Mouse (Mus musculus) neural tube, embryonic 11.5 days (tissue): ENCODE measurements at regions not wholly inside any gene's neighbourhood (a gene's known extent, or its start where the extent isn't known, plus 50 kb on each side); places are given as distances from the start of the nearest gene placed in this dataset.

ENCODE experiments used
- ATAC-seq: fragments of 200-750 bp; cut with Nextera tagmentation; 2 replicates; pipeline ENCODE4 v1.8.0; 2017; ENCODE audit warnings: moderate number of reproducible peaks, mild to moderate bottlenecking, moderate TSS enrichment, moderate library complexity; ENCODE audit not compliant: insufficient read depth, low FRiP score, low TSS enrichment
- DNase-seq: peaks from one replicate; pipeline ENCODE4 v3.0.0-alpha.2; 2015; ENCODE audit warnings: low spot score
- H3K27ac ChIP-seq: fragments of 300-500 bp; sonication (generic); 2 replicates; pipeline ENCODE4 v1.5.1; 2014; ENCODE audit warnings: low read depth, mild to moderate bottlenecking, low read length
- H3K27me3 ChIP-seq: fragments of 300-500 bp; sonication (generic); 2 replicates; pipeline ENCODE4 v1.6.1; 2014; ENCODE audit warnings: mild to moderate bottlenecking, low read length, mixed read lengths; ENCODE audit not compliant: control insufficient read depth, insufficient read depth
- H3K36me3 ChIP-seq: fragments of 300-500 bp; sonication (generic); 2 replicates; pipeline ENCODE4 v1.6.1; 2014; ENCODE audit warnings: mild to moderate bottlenecking, low read length, moderate library complexity, mixed read lengths; ENCODE audit not compliant: control insufficient read depth, insufficient read depth
- H3K4me1 ChIP-seq: fragments of 300-500 bp; sonication (generic); 2 replicates; pipeline ENCODE4 v1.6.1; 2014; ENCODE audit warnings: low read length, mixed read lengths; ENCODE audit not compliant: control insufficient read depth, insufficient read depth
- H3K4me2 ChIP-seq: fragments of 300-500 bp; sonication (generic); 2 replicates; pipeline ENCODE4 v1.6.1; 2014; ENCODE audit warnings: low read depth, mild to moderate bottlenecking, moderate library complexity
- H3K4me3 ChIP-seq: fragments of 300-500 bp; sonication (generic); 2 replicates; pipeline ENCODE4 v1.5.1; 2014; ENCODE audit warnings: low read depth, low read length
- H3K9ac ChIP-seq: fragments of 300-500 bp; sonication (generic); 2 replicates; pipeline ENCODE4 v1.6.1; 2014; ENCODE audit warnings: mild to moderate bottlenecking, low read length
- H3K9me3 ChIP-seq: fragments of 300-500 bp; sonication (generic); 2 replicates; pipeline ENCODE4 v1.6.1; 2016; ENCODE audit warnings: low read length; ENCODE audit not compliant: control insufficient read depth
- WGBS: fragments of 180-500 bp; shearing (Covaris S2); extraction: QIAGEN DNeasy Blood & Tissue Kit; methylation state at CpG from one replicate; pipeline ENCODE4 v1.1.7; 2014; 5-methylcytosine and 5-hydroxymethylcytosine counted together

DNA sequence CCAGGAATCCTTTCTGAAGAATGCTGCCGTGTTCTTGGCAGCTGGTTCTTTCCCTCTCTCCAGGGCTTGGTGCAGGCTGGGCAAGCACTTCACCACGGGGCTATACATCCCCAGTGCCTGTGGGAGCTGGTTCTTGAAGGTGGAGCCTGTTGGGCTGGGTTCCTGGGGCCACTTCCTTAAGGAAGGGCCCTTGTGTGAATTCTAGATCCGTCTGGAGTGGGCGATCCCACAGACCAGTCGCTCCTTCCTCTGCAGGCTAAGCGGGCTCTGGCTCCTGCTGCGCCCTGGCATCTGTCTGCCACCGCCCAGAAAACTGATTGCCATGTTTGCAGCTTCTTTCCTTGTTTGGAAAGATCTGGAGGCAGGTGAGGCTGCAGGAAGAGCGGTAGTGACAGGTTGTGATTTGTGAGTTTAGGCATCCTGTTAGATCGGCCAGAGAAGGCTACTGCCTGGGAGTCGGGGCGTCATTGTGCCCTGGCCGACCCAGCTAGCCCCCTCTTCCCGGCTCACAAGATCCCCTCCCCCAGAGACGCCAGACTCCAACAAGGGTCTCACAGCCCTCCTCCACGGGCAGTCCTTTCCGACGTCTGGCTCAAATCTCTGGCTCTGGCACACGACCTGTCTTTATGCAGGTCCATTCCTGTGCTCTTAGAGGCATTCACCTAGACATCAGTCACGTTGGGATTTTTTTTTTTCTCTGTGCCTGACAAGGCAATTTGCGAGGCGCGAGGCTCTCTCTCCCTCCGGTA lies 135.6 kb downstream of the Nectin1 start:
- Histone ChIP-seq H3K9ac (peak overlapping the region; percentile 6; the same call in 1 of the 2 replicates), H3K27ac (no peak overlapping the region)

DNA sequence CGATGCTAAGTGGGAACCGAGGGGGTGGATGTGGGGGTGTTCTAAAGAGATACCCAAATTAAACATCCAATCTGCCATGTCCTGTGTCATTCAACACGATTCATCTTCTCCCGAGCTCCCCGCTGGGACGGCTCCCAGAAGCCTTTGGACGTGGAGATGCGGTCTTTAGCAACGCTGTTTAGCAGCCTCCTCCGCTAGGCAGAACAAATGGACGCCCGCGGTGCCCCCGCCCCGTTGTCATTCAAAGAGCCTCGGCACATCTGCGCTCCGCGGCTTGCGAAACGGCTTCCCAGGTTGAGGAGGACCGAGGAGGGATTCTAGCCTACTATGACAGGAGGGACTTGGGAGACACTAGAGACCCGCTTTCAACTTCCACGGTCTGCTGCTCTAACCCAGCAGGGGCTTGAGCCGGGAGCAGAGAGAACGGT lies 136.2 kb downstream of the Nectin1 start:
- Histone ChIP-seq H3K9ac (peak overlapping the region; percentile 23; the same call in 1 of the 2 replicates), H3K4me2 (peak overlapping the region; percentile 50), H3K9me3 (no peaks in the 10 kb centered on the region), H3K4me1 (peaks cover 7% of the 10 kb centered on the region; the same call in 1 of the 2 replicates), H3K36me3 (no peaks in the 10 kb centered on the region), H3K27ac (no peak overlapping the region), H3K27me3 (peaks cover 15% of the 10 kb centered on the region; the same call in 1 of the 2 replicates), H3K4me3 (peak overlapping the region; percentile 16)
- peak; percentile 81 for ATAC-seq
- peak; percentile 82 for DNase-seq
- under 1% methylated on average over 26 of the region's 26 CpGs for WGBS

More for the DNA sequence above, 135.6 kb downstream of the Nectin1 start:
- H3K36me3 ChIP-seq: no peaks in the 10 kb centered on the region
- H3K27me3 ChIP-seq: peaks cover 15% of the 10 kb centered on the region; the same call in 1 of the 2 replicates
- peak overlapping the region; percentile 50 for H3K4me2 ChIP-seq
- no peaks in the 10 kb centered on the region for H3K9me3 ChIP-seq
- WGBS: 3% methylated on average over 24 of the region's 24 CpGs
- ATAC-seq: peak; percentile 9; the same call in 1 of the 2 replicates
- no peak for DNase-seq
- peaks cover 7% of the 10 kb centered on the region; the same call in 1 of the 2 replicates for H3K4me1 ChIP-seq
- H3K4me3 ChIP-seq: peak overlapping the region; percentile 16

DNA sequence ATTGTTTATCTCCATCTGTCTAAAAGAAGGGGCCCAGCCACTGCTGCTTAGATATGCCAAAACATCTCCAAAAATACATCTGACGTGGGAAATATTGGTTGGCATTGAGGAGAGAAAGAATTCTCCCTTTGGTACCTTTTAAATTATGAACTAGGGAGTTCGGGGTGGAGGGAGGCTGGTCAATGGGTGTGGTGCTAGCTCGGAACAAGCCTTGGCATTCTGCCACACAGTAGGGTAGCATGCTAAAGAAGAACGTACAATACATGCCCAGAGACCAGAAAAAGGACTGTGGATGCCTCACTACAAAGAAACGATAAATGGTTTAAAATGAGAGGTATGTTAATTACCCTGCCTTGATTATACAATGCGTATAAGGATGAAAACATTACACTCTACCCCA lies 149.3 kb downstream of the Nectin1 start:
- 75% methylated on average over 6 of the region's 6 CpGs for WGBS
- DNase-seq: no peak
- no peaks in the 10 kb centered on the region for H3K27me3 ChIP-seq
- H3K4me3 ChIP-seq: no peak overlapping the region
- H3K4me1 ChIP-seq: no peaks in the 10 kb centered on the region
- no peak for ATAC-seq
- H3K36me3 ChIP-seq: no peaks in the 10 kb centered on the region
- H3K4me2 ChIP-seq: no peak overlapping the region
- H3K27ac ChIP-seq: no peak overlapping the region
- H3K9me3 ChIP-seq: no peaks in the 10 kb centered on the region
- no peak overlapping the region for H3K9ac ChIP-seq

DNA sequence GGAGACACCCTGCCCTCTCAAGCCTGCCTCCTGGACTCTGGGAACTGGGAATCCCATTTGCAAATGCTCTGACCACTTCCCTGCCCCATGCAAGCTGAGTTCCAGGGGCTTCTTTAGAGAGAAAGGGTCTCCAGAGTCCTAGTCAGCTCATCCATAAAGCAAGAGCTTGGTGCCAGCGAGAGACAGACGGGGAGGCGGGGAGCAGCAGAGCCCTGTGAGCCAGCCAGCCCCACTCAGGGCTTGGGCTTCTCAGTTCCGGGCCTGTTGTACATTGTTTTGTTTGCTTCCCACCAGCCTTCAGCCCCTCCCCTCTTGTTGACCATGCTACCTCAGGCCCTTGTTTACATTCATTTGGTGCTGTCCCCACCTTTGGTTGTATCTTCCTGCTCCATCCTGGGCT lies 143.9 kb upstream of the Thy1 start:
- Histone ChIP-seq H3K9ac (no peak overlapping the region), H3K4me1 (peaks cover 3% of the 10 kb centered on the region), H3K9me3 (no peaks in the 10 kb centered on the region), H3K4me3 (no peak overlapping the region), H3K27ac (no peak overlapping the region), H3K4me2 (no peak overlapping the region), H3K36me3 (no peaks in the 10 kb centered on the region), H3K27me3 (no peaks in the 10 kb centered on the region)
- DNase-seq (no peak), ATAC-seq (no peak)
- WGBS: 48% methylated on average over 4 of the region's 4 CpGs

DNA sequence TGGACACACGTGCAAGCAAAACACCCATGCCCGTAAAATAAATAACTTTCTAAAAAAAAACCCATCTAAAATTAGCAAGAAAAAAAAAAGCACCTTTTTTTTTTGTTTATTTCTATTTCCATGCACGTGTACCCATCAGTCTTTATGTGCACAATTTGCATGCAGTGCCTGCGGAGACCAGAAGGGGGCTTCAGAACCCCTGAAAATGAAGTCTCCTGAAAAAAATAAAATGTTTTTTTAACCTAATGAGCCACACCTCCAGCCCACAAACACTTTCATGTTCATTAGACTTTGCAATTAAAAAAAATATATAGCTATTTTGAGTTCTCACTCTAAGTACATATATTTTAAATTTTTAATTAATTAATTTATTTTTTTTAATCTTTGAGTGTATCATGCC lies 134.9 kb upstream of the Thy1 start:
- Histone ChIP-seq H3K27me3 (no peaks in the 10 kb centered on the region), H3K4me2 (no peak overlapping the region), H3K36me3 (no peaks in the 10 kb centered on the region), H3K9ac (no peak overlapping the region), H3K27ac (no peak overlapping the region), H3K4me3 (no peak overlapping the region), H3K9me3 (no peaks in the 10 kb centered on the region), H3K4me1 (peaks cover 2% of the 10 kb centered on the region)
- DNase-seq (no peak), ATAC-seq (no peak)
- WGBS: 87% methylated on average over 4 of the region's 4 CpGs

DNA sequence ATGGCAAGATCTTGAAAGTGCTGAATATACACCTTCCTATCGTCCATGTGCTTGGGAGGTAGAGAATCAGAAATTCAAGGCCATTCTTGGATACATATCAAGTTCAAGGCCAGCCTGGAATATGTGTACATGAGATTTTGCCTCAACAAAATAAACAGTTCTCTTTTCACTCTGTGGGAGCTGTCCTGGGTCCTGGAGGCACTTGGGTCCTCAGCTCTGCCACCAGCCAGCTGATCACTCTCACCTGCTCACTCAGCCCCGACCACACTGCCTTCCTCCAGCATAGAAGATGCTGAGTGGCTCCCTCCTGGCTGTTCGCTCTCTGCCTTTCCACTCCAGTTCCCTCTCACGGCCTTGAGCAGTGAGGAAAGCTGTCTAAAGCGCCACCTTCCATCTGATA lies 128.2 kb upstream of the Thy1 start:
- H3K4me1 ChIP-seq: no peaks in the 10 kb centered on the region
- no peaks in the 10 kb centered on the region for H3K9me3 ChIP-seq
- no peaks in the 10 kb centered on the region for H3K27me3 ChIP-seq
- ATAC-seq (no peak), DNase-seq (peak; percentile 41)
- H3K27ac ChIP-seq: no peak overlapping the region
- WGBS: 69% methylated on average over 5 of the region's 5 CpGs
- H3K4me2 ChIP-seq: no peak overlapping the region
- no peaks in the 10 kb centered on the region for H3K36me3 ChIP-seq
- H3K9ac ChIP-seq: no peak overlapping the region
- H3K4me3 ChIP-seq: no peak overlapping the region

DNA sequence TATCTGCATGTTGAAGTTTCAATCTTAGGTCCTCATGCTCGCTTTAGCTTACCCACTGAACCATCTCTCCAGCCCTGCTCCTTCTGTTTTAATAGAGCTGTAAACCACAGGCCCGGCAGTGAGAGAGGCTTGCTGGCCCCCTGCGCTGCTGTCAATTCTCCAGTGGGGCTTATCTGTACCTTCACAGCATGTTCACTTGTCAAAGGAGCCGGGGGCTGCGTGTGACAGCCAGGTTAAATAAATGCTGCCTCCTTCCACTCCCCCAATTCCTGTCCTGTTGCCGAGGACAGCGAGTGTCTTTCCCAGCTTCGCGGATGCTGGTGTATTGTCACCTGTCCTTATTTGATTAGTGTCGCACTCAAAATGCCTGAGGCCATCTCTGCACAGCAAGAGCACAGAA lies 125.7 kb upstream of the Thy1 start:
- no peak overlapping the region for H3K4me3 ChIP-seq
- peaks cover 5% of the 10 kb centered on the region; the same call in 1 of the 2 replicates for H3K27me3 ChIP-seq
- peaks cover 13% of the 10 kb centered on the region; the same call in 1 of the 2 replicates for H3K4me1 ChIP-seq
- H3K4me2 ChIP-seq: no peak overlapping the region
- WGBS: 45% methylated on average over 10 of the region's 10 CpGs
- H3K9me3 ChIP-seq: no peaks in the 10 kb centered on the region
- H3K36me3 ChIP-seq: no peaks in the 10 kb centered on the region
- ATAC-seq (no peak), DNase-seq (no peak)
- no peak overlapping the region for H3K9ac ChIP-seq
- H3K27ac ChIP-seq: no peak overlapping the region

DNA sequence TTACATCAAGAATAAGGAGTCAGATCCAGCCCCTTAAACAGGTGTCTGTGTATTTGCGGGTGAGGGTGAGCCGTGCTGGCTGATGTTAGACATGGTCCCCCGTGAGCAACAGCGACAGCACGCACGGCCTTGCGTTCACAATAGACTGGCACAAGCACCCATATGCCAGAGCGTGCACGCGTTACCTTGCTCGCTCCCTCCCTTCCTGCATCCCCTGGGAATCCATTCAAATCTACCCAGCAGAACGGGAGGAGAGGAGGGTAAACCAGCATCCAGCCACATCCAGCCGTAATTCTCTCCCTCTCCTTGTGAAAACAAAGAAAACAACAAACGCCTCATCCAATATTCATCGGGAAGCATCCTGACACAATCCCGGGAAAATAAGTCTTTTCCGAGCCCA lies 124.2 kb upstream of the Thy1 start:
- no peaks in the 10 kb centered on the region for H3K9me3 ChIP-seq
- H3K4me1 ChIP-seq: peaks cover 17% of the 10 kb centered on the region; the same call in 1 of the 2 replicates
- 75% methylated on average over 17 of the region's 17 CpGs for WGBS
- H3K4me2 ChIP-seq: no peak overlapping the region
- H3K4me3 ChIP-seq: no peak overlapping the region
- H3K27me3 ChIP-seq: peaks cover 5% of the 10 kb centered on the region; the same call in 1 of the 2 replicates
- H3K36me3 ChIP-seq: no peaks in the 10 kb centered on the region
- H3K9ac ChIP-seq: no peak overlapping the region
- no peak overlapping the region for H3K27ac ChIP-seq
- ATAC-seq: no peak
- no peak for DNase-seq
